Mouse (Mus musculus) CH12.LX (cell line): ENCODE data around the gene Mfsd11. TPM values are rescaled to one million over a fixed set of nuclear protein-coding genes. Genes with fewer than 3 reads are reported as not detected.

Experiments
- DNase-seq: peaks from one replicate; pipeline ENCODE4 v3.0.0-alpha.2; 2013; ENCODE audit errors: extremely low read depth
- H3K27ac ChIP-seq: 2 replicates; pipeline ENCODE4 v1.5.1; 2012; ENCODE audit warnings: low read depth, mild to moderate bottlenecking, control low read depth, moderate library complexity; ENCODE audit not compliant: insufficient read depth
- H3K27me3 ChIP-seq: replicated peaks from 2 replicates; pipeline ENCODE3; 2012; ENCODE audit warnings: inconsistent platforms
- H3K36me3 ChIP-seq, 2 experiments: replicated peaks in 1 of 2; 2 replicates each; pipeline versions ENCODE3 to v1.6.1; 2012; ENCODE audit warnings: inconsistent platforms in 1 of 2, low read length in 1 of 2, mild to moderate bottlenecking in 1 of 2, mixed read lengths in 1 of 2, moderate library complexity in 1 of 2; ENCODE audit not compliant: control insufficient read depth in 1 of 2, insufficient read depth in 1 of 2
- H3K4me1 ChIP-seq, 2 experiments: 2 replicates each; pipeline ENCODE4 v1.6.1; 2012; ENCODE audit warnings: inconsistent platforms in 1 of 2, moderate library complexity in 1 of 2; ENCODE audit not compliant: insufficient read depth in 2 of 2, control insufficient read depth in 1 of 2
- H3K4me2 ChIP-seq: 2 replicates; pipeline ENCODE4 v1.6.1; 2012; ENCODE audit warnings: low read depth, mild to moderate bottlenecking, control low read depth; ENCODE audit not compliant: poor library complexity, insufficient read depth, severe bottlenecking
- H3K4me3 ChIP-seq, 3 experiments: fragments of 150-350 bp in 1 of 3; sonication (generic) in 1 of 3; replicated peaks in 1 of 3; 2 replicates each; pipeline versions ENCODE3 to v1.5.1; 2011 to 2012; ENCODE audit warnings: low read depth in 2 of 3, low read length in 2 of 3, mild to moderate bottlenecking in 2 of 3, moderate library complexity in 2 of 3, control low read depth in 1 of 3, improper control_type of control experiment in 1 of 3, inconsistent platforms in 1 of 3, mixed read lengths in 1 of 3; ENCODE audit not compliant: poor library complexity in 1 of 3
- H3K79me2 ChIP-seq: replicated peaks from 2 replicates; pipeline ENCODE4 v1.6.1; 2012; ENCODE audit warnings: mild to moderate bottlenecking, moderate library complexity; ENCODE audit not compliant: control insufficient read depth, poor library complexity, insufficient read depth, severe bottlenecking; ENCODE audit errors: extremely low read depth
- H3K9ac ChIP-seq: 2 replicates; pipeline ENCODE4 v1.6.1; 2012; ENCODE audit warnings: low read depth, mild to moderate bottlenecking, control low read depth, moderate library complexity; ENCODE audit not compliant: insufficient read depth
- H3K9me3 ChIP-seq: replicated peaks from 2 replicates; pipeline ENCODE3; 2012; ENCODE audit warnings: low read length, inconsistent platforms, mixed read lengths
- E2F4 ChIP-seq: IDR thresholded peaks from 2 replicates; pipeline ENCODE4 v1.6.1; 2011; ENCODE audit warnings: low read depth, low read length, improper control_type of control experiment; ENCODE audit not compliant: insufficient replicate concordance
- GABPA ChIP-seq: IDR thresholded peaks from 2 replicates; pipeline ENCODE4 v1.6.1; 2012; ENCODE audit warnings: low read depth, low read length, improper control_type of control experiment, inconsistent platforms; ENCODE audit not compliant: insufficient replicate concordance
- MAFK ChIP-seq: IDR thresholded peaks from 2 replicates; pipeline ENCODE4 v1.6.1; 2011; ENCODE audit warnings: low read length, improper control_type of control experiment; ENCODE audit not compliant: insufficient replicate concordance
- NELFE ChIP-seq: IDR thresholded peaks from 2 replicates; pipeline ENCODE4 v1.6.1; 2011; ENCODE audit warnings: low read depth, low read length, improper control_type of control experiment
- SIN3A ChIP-seq: IDR thresholded peaks from 2 replicates; pipeline ENCODE4 v1.6.1; 2012; ENCODE audit warnings: low read length, improper control_type of control experiment, inconsistent platforms
- ZC3H11A ChIP-seq: IDR thresholded peaks from 2 replicates; pipeline ENCODE4 v1.6.1; 2012; ENCODE audit warnings: low read depth, mild to moderate bottlenecking, inconsistent platforms, low read length, improper control_type of control experiment
- ZNF384 ChIP-seq: IDR thresholded peaks from 2 replicates; pipeline ENCODE4 v1.6.1; 2012; ENCODE audit warnings: low read depth, low read length, improper control_type of control experiment, inconsistent platforms
- dilution Hi-C: fragments of 300-500 bp; cut with MboI; formaldehyde crosslinking; loops from 2 replicates; pipeline ENCODE4 v1.14.3; 2020; ENCODE audit warnings: low sequenced_read_pairs; ENCODE audit not compliant: extremely low pct_unique_long_range_greater_than_20kb, extremely low pct_ligation_motif_present
- in situ Hi-C: fragments of 300-500 bp; cut with MboI; formaldehyde crosslinking; loops from 3 replicates; pipeline ENCODE4 v1.14.3; 2019; ENCODE audit warnings: low sequenced_read_pairs, low pct_ligation_motif_present, low pct_unique_long_range_greater_than_20kb, mixed read lengths
- polyA plus RNA-seq: library from polyadenylated mRNA; unstranded; fragments of >175 nt; gene quantifications from 2 replicates; pipeline ENCODE4 v1.2.1, GENCODE M21; 2012; ENCODE audit warnings: low read depth; ENCODE audit not compliant: insufficient read length
- total RNA-seq, 2 experiments: library from RNA; depleted of rRNA; stranded (reverse); fragments of 300-350 nt in 1 of 2; fragments of >200 nt in 1 of 2; gene quantifications; 2 replicates each; pipeline ENCODE4 v1.2.3; 2012 to 2014

The Mfsd11 gene
- total and polyA plus RNA-seq, 3 experiments, result 4.1 to 17.7 (median 13.2) TPM

- TF ChIP-seq NELFE (no peak), ZNF384 (no peak), MAFK (no peak), E2F4 (no peak), GABPA (no peak), SIN3A (no peak), ZC3H11A (no peak)
- Histone ChIP-seq H3K9me3 (peaks cover 19% of the 10 kb centered on the region), H3K79me2 (no peaks in the 10 kb centered on the region)
Measured at GRCm38 (mm10) chr11:116922058-116922457, 69.8 kb downstream of the Mfsd11 start.

More at GRCm38 (mm10) chr11:116922058-116922457, 69.8 kb downstream of the Mfsd11 start:
- in situ Hi-C loops (no loop called here), dilution Hi-C loops (no loop called here)
- no peaks in the 10 kb centered on the region for H3K36me3 ChIP-seq
- no peak overlapping the region for H3K9ac ChIP-seq
- no peak overlapping the region for H3K4me2 ChIP-seq
- H3K4me3 ChIP-seq, result no peak overlapping the region
- H3K27me3 ChIP-seq, result peaks cover 77% of the 10 kb centered on the region
- DNase-seq, result no peak
- no peaks in the 10 kb centered on the region for H3K4me1 ChIP-seq
- H3K27ac ChIP-seq, result no peak overlapping the region

Other genes starting within 250 kb of the Mfsd11 start
- 8.5 and 12.1 TPM in 2 replicates for gene Rhbdf2, start 225.4 kb upstream of the Mfsd11 start, total RNA-seq (2012; rRNA removed)
- 3.1 and 3.4 TPM in 2 replicates for gene Rhbdf2, start 225.4 kb upstream of the Mfsd11 start, total RNA-seq (2014; rRNA removed)
- gene Rhbdf2, start 225.4 kb upstream of the Mfsd11 start, polyA plus RNA-seq, result 11.8 and 14.7 TPM in 2 replicates
- gene Prcd, start 198.9 kb upstream of the Mfsd11 start, total RNA-seq (2012; rRNA removed), result not detected in 2 replicates
- not detected in 2 replicates for gene Prcd, start 198.9 kb upstream of the Mfsd11 start, total RNA-seq (2014; rRNA removed)
- gene Prcd, start 198.9 kb upstream of the Mfsd11 start, polyA plus RNA-seq, result not detected in 2 replicates
- not detected in 2 replicates for gene Cygb, start 198.1 kb upstream of the Mfsd11 start, total RNA-seq (2012; rRNA removed)
- gene Cygb, start 198.1 kb upstream of the Mfsd11 start, total RNA-seq (2014; rRNA removed), result not detected in 2 replicates
- gene Cygb, start 198.1 kb upstream of the Mfsd11 start, polyA plus RNA-seq, result 0.11 TPM in 1 of 2 replicates, not detected in the other
- not detected in 2 replicates for gene St6galnac1, start 76.9 kb upstream of the Mfsd11 start, total RNA-seq (2012; rRNA removed)
- gene St6galnac1, start 76.9 kb upstream of the Mfsd11 start, total RNA-seq (2014; rRNA removed), result not detected in 2 replicates
- gene St6galnac1, start 76.9 kb upstream of the Mfsd11 start, polyA plus RNA-seq, result not detected in 2 replicates
- gene Mxra7, start 24.4 kb upstream of the Mfsd11 start, total RNA-seq (2012; rRNA removed), result not detected in 2 replicates
- gene Mxra7, start 24.4 kb upstream of the Mfsd11 start, total RNA-seq (2014; rRNA removed), result not detected in 2 replicates
- not detected in 2 replicates for gene Mxra7, start 24.4 kb upstream of the Mfsd11 start, polyA plus RNA-seq
- gene Mettl23, start 9.2 kb upstream of the Mfsd11 start, total RNA-seq (2012; rRNA removed), result 60.1 and 63.7 TPM in 2 replicates
- 64.9 and 82.2 TPM in 2 replicates for gene Mettl23, start 9.2 kb upstream of the Mfsd11 start, total RNA-seq (2014; rRNA removed)
- gene Mettl23, start 9.2 kb upstream of the Mfsd11 start, polyA plus RNA-seq, result 30.6 and 44.5 TPM in 2 replicates
- 106 and 110 TPM in 2 replicates for gene Jmjd6, start 9.0 kb upstream of the Mfsd11 start, total RNA-seq (2012; rRNA removed)
- 104 and 116 TPM in 2 replicates for gene Jmjd6, start 9.0 kb upstream of the Mfsd11 start, total RNA-seq (2014; rRNA removed)
- 109 and 133 TPM in 2 replicates for gene Jmjd6, start 9.0 kb upstream of the Mfsd11 start, polyA plus RNA-seq
- 298 and 478 TPM in 2 replicates for gene Srsf2, start 654 bp downstream of the Mfsd11 start, total RNA-seq (2012; rRNA removed)
- gene Srsf2, start 654 bp downstream of the Mfsd11 start, total RNA-seq (2014; rRNA removed), result 443 and 471 TPM in 2 replicates
- 1,116 and 1,224 TPM in 2 replicates for gene Srsf2, start 654 bp downstream of the Mfsd11 start, polyA plus RNA-seq
- gene Mgat5b, start 66.4 kb downstream of the Mfsd11 start, total RNA-seq (2012; rRNA removed), result not detected in 2 replicates
- gene Mgat5b, start 66.4 kb downstream of the Mfsd11 start, total RNA-seq (2014; rRNA removed), result not detected in 2 replicates
- gene Mgat5b, start 66.4 kb downstream of the Mfsd11 start, polyA plus RNA-seq, result not detected in 2 replicates